Mouse (Mus musculus): ENCODE results near the gene Cerkl. TPM values are rescaled to one million over a fixed set of nuclear protein-coding genes. Genes with fewer than 3 reads are reported as not detected.

Cerkl gene
- polyA plus RNA-seq, 1 experiment from 2014 or later: 0.42 TPM

- no peak overlapping the region for H3K27ac ChIP-seq
- no peak overlapping the region for H3K4me2 ChIP-seq
- H3K27me3 ChIP-seq: no peaks in the 10 kb centered on the region
- no peaks in the 10 kb centered on the region for H3K4me1 ChIP-seq (replicated peaks)
- H3K36me3 ChIP-seq: no peaks in the 10 kb centered on the region
- H3K9ac ChIP-seq: no peak overlapping the region
- ATAC-seq (replicated peaks; ENCODE audit: insufficient number of reproducible peaks, insufficient read depth, low FRiP score, low read depth): no peak
- no peak overlapping the region for H3K4me3 ChIP-seq
- H3K9me3 ChIP-seq (replicated peaks): no peaks in the 10 kb centered on the region
Measured at GRCm38 (mm10) chr2:79302398-79302797, 154.2 kb downstream of the Cerkl start.

DNA sequence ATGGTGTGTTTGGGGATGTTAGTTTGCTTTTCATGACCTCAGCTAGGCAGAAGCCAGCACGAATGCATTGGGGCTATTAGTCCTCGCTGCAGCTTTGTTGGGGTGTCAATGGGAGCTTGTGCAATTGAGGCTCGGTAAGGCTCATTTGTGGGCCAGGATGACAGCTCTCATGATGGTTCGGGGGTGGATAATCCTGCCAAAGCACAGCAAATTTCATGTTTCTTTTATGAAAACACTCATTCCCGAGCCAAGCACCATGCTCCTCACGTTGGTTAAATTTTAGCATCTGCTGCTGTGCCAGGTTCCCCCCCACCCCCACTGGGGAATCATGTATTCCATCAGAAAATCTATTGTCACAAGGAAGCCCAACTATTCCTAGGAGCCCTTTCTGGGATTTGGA is 164.2 kb downstream of the Cerkl start:
- Histone ChIP-seq H3K27ac (no peak overlapping the region), H3K9ac (no peak overlapping the region), H3K36me3 (no peaks in the 10 kb centered on the region), H3K4me1 (replicated peaks) (no peaks in the 10 kb centered on the region), H3K4me2 (no peak overlapping the region), H3K9me3 (replicated peaks) (no peaks in the 10 kb centered on the region), H3K27me3 (no peaks in the 10 kb centered on the region), H3K4me3 (no peak overlapping the region)
- WGBS: 80% methylated on average over 6 of the region's 6 CpGs
- no peak for ATAC-seq (replicated peaks; ENCODE audit: insufficient number of reproducible peaks, insufficient read depth, low FRiP score, low read depth)

DNA sequence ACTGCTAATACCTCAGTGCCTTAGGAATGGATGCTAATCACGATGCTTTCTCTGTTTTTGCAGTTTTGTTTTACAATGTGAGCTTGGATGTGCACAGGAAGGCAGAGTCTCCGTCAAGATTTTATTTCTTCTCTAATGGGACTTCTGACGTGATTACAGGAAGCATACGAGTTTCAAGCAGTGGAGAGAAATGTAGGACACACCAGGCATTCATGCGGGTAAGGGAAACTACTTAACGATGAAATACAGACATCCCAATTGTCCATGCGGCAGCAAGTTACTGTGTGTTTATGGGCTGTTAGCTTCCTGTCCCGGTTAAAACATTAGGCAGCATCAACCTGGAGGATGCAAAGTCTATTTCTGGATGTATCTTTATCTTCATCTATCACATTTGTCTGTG is 164.7 kb downstream of the Cerkl start:
- Histone ChIP-seq H3K27ac (no peak overlapping the region), H3K9me3 (replicated peaks) (no peaks in the 10 kb centered on the region), H3K4me1 (replicated peaks) (no peaks in the 10 kb centered on the region), H3K27me3 (no peaks in the 10 kb centered on the region), H3K4me3 (no peak overlapping the region), H3K36me3 (no peaks in the 10 kb centered on the region), H3K4me2 (no peak overlapping the region), H3K9ac (no peak overlapping the region)
- whole genome bisulfite sequencing: 72% methylated on average over 8 of the region's 8 CpGs
- no peak for ATAC-seq (replicated peaks; ENCODE audit: insufficient number of reproducible peaks, insufficient read depth, low FRiP score, low read depth)

GRCm38 (mm10) chr2:79290149-79290548 is 166.4 kb downstream of the Cerkl start:
- ATAC-seq (replicated peaks; ENCODE audit: insufficient number of reproducible peaks, insufficient read depth, low FRiP score, low read depth): no peak
- Histone ChIP-seq H3K36me3 (no peaks in the 10 kb centered on the region), H3K4me1 (replicated peaks) (no peaks in the 10 kb centered on the region), H3K9me3 (replicated peaks) (no peaks in the 10 kb centered on the region), H3K9ac (no peak overlapping the region), H3K4me2 (no peak overlapping the region), H3K27ac (no peak overlapping the region), H3K4me3 (no peak overlapping the region), H3K27me3 (no peaks in the 10 kb centered on the region)
- 67% methylated on average over 1 of the region's 1 CpGs for whole genome bisulfite sequencing

GRCm38 (mm10) chr2:79284206-79284605 is 172.4 kb downstream of the Cerkl start:
- Histone ChIP-seq H3K4me1 (replicated peaks) (no peaks in the 10 kb centered on the region), H3K9ac (no peak overlapping the region), H3K27me3 (no peaks in the 10 kb centered on the region), H3K36me3 (no peaks in the 10 kb centered on the region), H3K9me3 (replicated peaks) (no peaks in the 10 kb centered on the region), H3K4me2 (no peak overlapping the region), H3K27ac (no peak overlapping the region), H3K4me3 (no peak overlapping the region)
- WGBS: 83% methylated on average over 4 of the region's 4 CpGs
- ATAC-seq (replicated peaks; ENCODE audit: insufficient number of reproducible peaks, insufficient read depth, low FRiP score, low read depth): no peak

Other genes with a start within 250 kb of the Cerkl start
- gene Itga4, start 201.4 kb downstream of the Cerkl start, polyA plus RNA-seq (2015; fragmentation: Nextera tagmentation; extraction: Ambion mirVana): 2.7 and 8.1 TPM in 2 replicates
- gene Neurod1, start within 50 bp of the Cerkl start, polyA plus RNA-seq (2015; fragmentation: Nextera tagmentation; extraction: Ambion mirVana): 0.08 TPM in 1 of 2 replicates, not detected in the other
- 5.6 and 7.8 TPM in 2 replicates for gene Itprid2, start 178.6 kb upstream of the Cerkl start, polyA plus RNA-seq (2015; fragmentation: Nextera tagmentation; extraction: Ambion mirVana)

Measured in heart, embryonic 15.5 days (tissue).